Mouse (Mus musculus): ENCODE measurements around the gene Socs2.

DNA sequence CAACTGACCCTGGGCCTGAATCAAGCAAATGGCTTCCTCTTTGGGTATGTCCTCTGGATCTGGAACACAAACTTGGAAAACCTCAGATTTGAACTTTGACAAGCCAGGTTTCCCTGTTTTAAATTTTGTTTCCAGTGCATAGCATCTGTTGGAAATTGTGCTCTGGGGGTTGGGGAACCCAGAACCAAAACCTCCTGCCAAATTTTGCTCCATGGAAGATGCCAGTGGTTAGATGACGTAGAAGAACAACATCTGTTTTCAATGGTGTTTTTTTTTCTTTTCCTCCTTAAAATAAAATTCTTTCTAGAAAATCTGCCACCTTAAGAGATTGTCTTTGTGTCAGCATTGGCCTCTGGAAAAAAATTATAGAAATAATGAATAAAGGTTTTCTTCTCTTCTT lies 31.9 kb downstream of the Socs2 start:
- no peak for TF ChIP-seq POLR2A (IDR thresholded peaks at IDR 0.05; ENCODE audit: borderline replicate concordance, low read depth, low read length)
- TF ChIP-seq CTCF (IDR thresholded peaks at IDR 0.05; ENCODE audit: low read depth, low read length): no peak
